Mouse (Mus musculus) midbrain, embryonic 13.5 days (tissue): ENCODE results near the gene Igsf9. TPM values are rescaled to one million over a fixed set of nuclear protein-coding genes. Genes with fewer than 3 reads are reported as not detected.

Experiments
- ATAC-seq: fragments of 200-750 bp; cut with Nextera tagmentation; 2 replicates; pipeline ENCODE4 v1.8.0; 2017; ENCODE audit warnings: mild to moderate bottlenecking, moderate TSS enrichment, moderate library complexity
- H3K27ac ChIP-seq: fragments of 300-500 bp; sonication (generic); 2 replicates; pipeline ENCODE4 v1.5.1; 2015; ENCODE audit warnings: inconsistent platforms, mild to moderate bottlenecking, moderate library complexity
- H3K27me3 ChIP-seq: fragments of 300-500 bp; sonication (generic); 2 replicates; pipeline ENCODE4 v1.6.1; 2015; ENCODE audit warnings: mild to moderate bottlenecking, inconsistent platforms
- H3K36me3 ChIP-seq: fragments of 300-500 bp; sonication (generic); 2 replicates; pipeline ENCODE4 v1.6.1; 2015; ENCODE audit warnings: mild to moderate bottlenecking, inconsistent platforms
- H3K4me1 ChIP-seq: fragments of 300-500 bp; sonication (generic); replicated peaks from 2 replicates; pipeline ENCODE4 v1.6.1; 2015; ENCODE audit warnings: inconsistent platforms
- H3K4me2 ChIP-seq: fragments of 300-500 bp; sonication (generic); replicated peaks from 2 replicates; pipeline ENCODE4 v1.6.1; 2015; ENCODE audit warnings: moderate library complexity, mild to moderate bottlenecking, inconsistent platforms
- H3K4me3 ChIP-seq: fragments of 300-500 bp; sonication (generic); replicated peaks from 2 replicates; pipeline ENCODE4 v1.5.1; 2015; ENCODE audit warnings: mild to moderate bottlenecking, inconsistent platforms
- H3K9ac ChIP-seq: fragments of 300-500 bp; sonication (generic); replicated peaks from 2 replicates; pipeline ENCODE4 v1.6.1; 2015; ENCODE audit warnings: mild to moderate bottlenecking, inconsistent platforms
- H3K9me3 ChIP-seq: fragments of 300-500 bp; sonication (generic); 2 replicates; pipeline ENCODE4 v1.6.1; 2016; ENCODE audit warnings: mild to moderate bottlenecking, inconsistent platforms
- WGBS: fragments of 180-500 bp; shearing (Covaris S2); methylation state at CpG from one replicate; pipeline ENCODE4 v1.1.7; 2015; 5-methylcytosine and 5-hydroxymethylcytosine counted together
- polyA plus RNA-seq: library from polyadenylated mRNA; unstranded; fragments of >200 nt; fragmentation: Nextera tagmentation; extraction: Ambion mirVana; gene quantifications from 2 replicates; pipeline ENCODE4 v1.2.1, GENCODE M21; 2015

The Igsf9 gene
- polyA plus RNA-seq, 1 experiment from 2014 or later, result 94.9 TPM

DNA sequence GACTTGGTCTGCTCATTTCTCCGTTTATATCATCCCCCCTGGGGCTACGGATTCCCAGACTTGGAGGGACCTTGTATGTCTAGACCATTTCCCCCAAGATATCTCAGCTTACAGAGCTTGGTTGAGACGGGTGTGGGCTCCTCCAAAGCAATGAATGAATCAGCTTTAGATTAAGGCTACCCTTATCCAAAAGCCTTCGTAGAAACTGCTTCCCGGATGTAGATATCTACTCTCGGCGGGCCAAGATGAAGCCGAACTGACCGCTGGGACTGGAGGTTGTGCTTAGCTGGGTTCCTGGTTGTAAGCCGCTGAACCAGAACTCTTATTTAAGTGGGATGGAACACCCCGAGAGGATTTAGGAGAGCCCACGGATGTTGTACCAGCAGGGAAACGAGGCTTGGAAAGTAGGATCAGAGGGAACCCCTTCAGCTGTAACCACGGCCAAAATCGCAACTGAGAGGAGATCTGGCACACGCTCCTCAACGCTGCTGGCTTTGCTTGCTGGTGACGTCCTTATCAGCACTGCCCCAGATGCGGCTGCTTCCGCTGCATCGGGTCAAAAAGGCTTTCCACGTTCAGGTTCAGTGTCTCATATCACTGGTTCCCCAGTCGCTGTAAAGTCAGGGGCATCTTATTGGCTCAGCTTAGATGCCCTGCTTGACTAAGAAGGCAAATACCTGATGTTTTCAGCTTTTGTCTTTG lies 44.9 kb downstream of the Igsf9 start:
- Histone ChIP-seq H3K36me3 (no peaks in the 10 kb centered on the region), H3K4me1 (peaks cover 26% of the 10 kb centered on the region), H3K4me3 (no peak overlapping the region), H3K9ac (no peak overlapping the region), H3K27me3 (peaks cover 2% of the 10 kb centered on the region; the same call in 1 of the 2 replicates), H3K27ac (no peak overlapping the region), H3K9me3 (no peaks in the 10 kb centered on the region), H3K4me2 (no peak overlapping the region)
- no peak for ATAC-seq
- WGBS, result 70% methylated on average over 23 of the region's 23 CpGs

DNA sequence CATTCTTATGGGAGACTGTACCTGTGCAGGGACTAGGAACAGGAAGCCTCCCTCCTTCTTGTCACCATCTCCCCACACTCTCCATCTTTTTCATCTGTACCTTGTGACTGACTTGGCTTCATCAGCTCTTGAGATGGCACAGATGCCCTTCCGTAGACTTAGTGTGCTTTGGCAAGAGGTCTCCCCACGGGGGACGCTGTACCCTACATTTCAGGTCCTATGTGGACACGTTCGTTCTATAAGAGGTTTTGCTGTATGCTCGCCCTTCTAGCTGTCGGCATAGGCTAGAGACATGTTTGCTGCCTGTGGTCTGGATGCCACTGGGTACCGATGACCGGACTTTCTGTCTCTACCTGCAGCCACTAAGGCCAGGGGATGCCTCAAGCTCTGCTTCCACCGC lies 45.8 kb downstream of the Igsf9 start:
- Histone ChIP-seq H3K9ac (no peak overlapping the region), H3K4me2 (no peak overlapping the region), H3K36me3 (no peaks in the 10 kb centered on the region), H3K27me3 (peaks cover 5% of the 10 kb centered on the region; the same call in 1 of the 2 replicates), H3K4me3 (no peak overlapping the region), H3K9me3 (no peaks in the 10 kb centered on the region), H3K4me1 (peaks cover 35% of the 10 kb centered on the region), H3K27ac (no peak overlapping the region)
- WGBS, result 93% methylated on average over 10 of the region's 10 CpGs
- ATAC-seq, result no peak

DNA sequence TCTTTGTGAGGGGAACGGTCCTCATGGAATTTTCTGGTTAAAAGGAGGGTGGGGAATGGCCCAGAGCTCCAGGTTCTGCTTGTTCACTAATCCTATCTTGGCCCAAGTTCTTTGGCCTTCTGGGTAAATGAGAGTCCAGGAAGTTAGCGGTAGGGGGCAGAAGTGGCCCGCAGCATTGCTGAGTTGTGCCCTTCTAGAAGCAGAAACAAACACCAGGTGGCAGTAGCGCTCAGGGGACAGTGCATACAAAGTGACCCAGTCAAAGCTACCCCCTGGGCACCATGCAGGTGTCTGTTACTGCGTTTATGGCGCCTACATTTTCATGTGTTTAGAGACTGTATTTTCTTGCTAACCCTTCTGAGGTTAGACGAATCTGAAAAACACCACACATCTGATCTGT lies 47.1 kb downstream of the Igsf9 start:
- H3K4me2 ChIP-seq, result no peak overlapping the region
- H3K9me3 ChIP-seq, result no peaks in the 10 kb centered on the region
- peaks cover 42% of the 10 kb centered on the region for H3K4me1 ChIP-seq
- H3K36me3 ChIP-seq, result no peaks in the 10 kb centered on the region
- H3K4me3 ChIP-seq, result no peak overlapping the region
- ATAC-seq, result peak; percentile 64; the same call in 1 of the 2 replicates
- peaks cover 5% of the 10 kb centered on the region; the same call in 1 of the 2 replicates for H3K27me3 ChIP-seq
- H3K9ac ChIP-seq, result no peak overlapping the region
- WGBS, result 7% methylated on average over 7 of the region's 7 CpGs
- no peak overlapping the region for H3K27ac ChIP-seq

DNA sequence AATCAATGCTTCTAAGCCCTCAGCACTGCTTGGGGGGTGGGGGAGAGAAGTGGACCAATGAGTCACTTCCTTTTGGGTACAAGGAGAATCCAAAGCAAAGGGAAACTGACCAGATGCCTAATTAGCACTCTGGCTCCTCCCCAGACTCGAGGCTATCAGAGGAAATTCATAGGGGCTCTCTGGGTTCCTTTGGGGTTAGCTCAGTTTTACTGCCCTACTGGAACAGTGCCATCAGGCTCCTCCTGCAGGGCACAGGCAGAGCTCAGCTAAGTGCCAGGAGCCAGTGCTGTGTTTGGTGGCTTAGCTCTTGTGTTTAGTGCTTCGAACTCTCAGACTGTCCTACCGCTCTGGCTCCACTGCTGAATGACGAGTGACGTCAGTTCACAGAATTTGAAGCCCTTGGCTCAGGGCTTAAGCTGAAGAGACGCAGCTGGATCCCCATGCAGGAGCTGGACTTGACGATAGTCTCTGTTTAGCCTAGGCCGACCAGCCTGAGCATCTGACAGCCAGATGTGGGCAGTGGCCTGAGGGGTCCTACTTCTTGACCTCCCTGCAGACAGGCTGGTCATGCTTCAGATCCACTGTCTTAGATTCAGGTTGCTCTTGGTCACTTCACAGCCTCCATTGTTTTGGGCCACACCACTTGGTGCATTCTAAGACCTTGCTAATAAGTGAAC lies 49.1 kb downstream of the Igsf9 start:
- no peak overlapping the region for H3K27ac ChIP-seq
- H3K4me2 ChIP-seq, result no peak overlapping the region
- no peaks in the 10 kb centered on the region for H3K36me3 ChIP-seq
- H3K27me3 ChIP-seq, result peaks cover 10% of the 10 kb centered on the region; the same call in 1 of the 2 replicates
- ATAC-seq, result 0 out of 2 replicates have a peak, but pooled peaks have one; percentile 11
- peaks cover 35% of the 10 kb centered on the region for H3K4me1 ChIP-seq
- H3K4me3 ChIP-seq, result no peak overlapping the region
- no peaks in the 10 kb centered on the region for H3K9me3 ChIP-seq
- H3K9ac ChIP-seq, result no peak overlapping the region
- 39% methylated on average over 8 of the region's 8 CpGs for WGBS

DNA sequence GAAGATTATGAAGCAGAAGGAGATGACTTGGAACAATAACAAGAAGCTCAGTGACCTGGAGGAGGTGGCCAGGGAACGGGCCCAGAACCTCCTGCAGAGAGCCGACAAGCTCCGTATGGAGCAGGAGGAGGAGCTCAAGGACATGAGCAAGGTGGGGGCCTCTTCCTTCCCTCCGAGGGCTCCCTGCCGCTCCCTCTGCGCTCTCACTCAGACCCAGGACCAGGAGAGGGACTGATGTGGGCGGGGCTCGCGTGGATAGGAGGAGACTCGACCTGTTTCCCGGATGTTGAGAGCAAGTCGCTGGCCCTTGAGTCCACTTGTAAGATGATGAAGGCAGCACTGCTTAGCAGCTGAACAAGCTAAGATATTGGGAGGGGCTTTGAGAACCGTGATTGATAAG lies 51.0 kb downstream of the Igsf9 start:
- Histone ChIP-seq H3K27ac (no peak overlapping the region), H3K27me3 (peaks cover 10% of the 10 kb centered on the region; the same call in 1 of the 2 replicates), H3K4me3 (peak overlapping the region; percentile 21), H3K9ac (peak overlapping the region; percentile 33; the same call in 1 of the 2 replicates), H3K36me3 (no peaks in the 10 kb centered on the region), H3K4me1 (peaks cover 35% of the 10 kb centered on the region), H3K9me3 (no peaks in the 10 kb centered on the region), H3K4me2 (peak overlapping the region; percentile 49)
- ATAC-seq, result peak; percentile 75
- WGBS, result 2% methylated on average over 13 of the region's 13 CpGs

DNA sequence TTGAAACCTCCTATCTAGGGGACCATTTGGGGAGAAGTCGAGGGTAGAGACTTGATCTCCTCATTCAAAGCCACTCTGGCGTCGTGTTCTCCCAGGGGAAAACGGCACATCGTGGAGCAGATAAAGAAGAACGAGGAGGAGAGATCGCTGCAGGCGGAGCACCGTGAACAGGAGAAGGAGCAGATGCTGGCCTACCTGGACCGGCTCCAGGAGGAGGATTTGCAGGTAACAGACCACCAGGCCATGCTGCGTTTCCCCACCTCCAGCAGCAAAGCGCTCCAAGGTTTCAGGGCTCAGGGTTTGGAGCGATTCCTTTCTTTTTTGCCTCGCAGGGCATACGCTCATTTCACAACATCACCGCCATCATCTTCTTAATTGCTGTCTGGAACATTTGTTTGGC lies 53.5 kb downstream of the Igsf9 start:
- Histone ChIP-seq H3K27ac (no peak overlapping the region), H3K4me2 (no peak overlapping the region), H3K9ac (no peak overlapping the region), H3K9me3 (no peaks in the 10 kb centered on the region), H3K27me3 (peaks cover 8% of the 10 kb centered on the region; the same call in 1 of the 2 replicates), H3K36me3 (no peaks in the 10 kb centered on the region), H3K4me1 (peaks cover 35% of the 10 kb centered on the region), H3K4me3 (no peak overlapping the region)
- ATAC-seq, result no peak
- WGBS, result 86% methylated on average over 16 of the region's 16 CpGs

DNA sequence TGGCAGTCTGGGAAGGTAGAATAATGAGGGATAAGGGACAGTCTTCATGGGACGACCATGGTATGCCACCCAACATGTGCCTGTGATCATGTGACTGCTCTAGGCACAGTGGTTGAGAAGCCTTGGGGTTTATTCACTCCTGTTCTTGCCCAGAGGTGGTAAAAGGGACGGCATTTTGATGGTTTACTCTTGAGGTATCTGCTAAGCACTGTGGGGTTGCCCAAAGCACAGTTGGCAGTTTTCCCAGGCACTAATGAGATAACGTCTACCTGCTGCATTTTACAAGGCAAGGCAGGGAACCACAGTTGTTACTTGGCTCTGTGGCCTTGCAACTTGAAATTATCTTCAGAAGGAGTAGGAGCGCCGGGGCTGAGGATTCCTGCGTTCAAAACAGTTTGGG lies 58.2 kb downstream of the Igsf9 start:
- Histone ChIP-seq H3K9me3 (no peaks in the 10 kb centered on the region), H3K4me1 (peaks cover 12% of the 10 kb centered on the region), H3K27ac (no peak overlapping the region; the same call in 1 of the 2 replicates), H3K36me3 (no peaks in the 10 kb centered on the region), H3K9ac (no peak overlapping the region), H3K27me3 (no peaks in the 10 kb centered on the region), H3K4me3 (no peak overlapping the region), H3K4me2 (no peak overlapping the region)
- ATAC-seq, result peak; percentile 49
- WGBS, result 62% methylated on average over 6 of the region's 6 CpGs

DNA sequence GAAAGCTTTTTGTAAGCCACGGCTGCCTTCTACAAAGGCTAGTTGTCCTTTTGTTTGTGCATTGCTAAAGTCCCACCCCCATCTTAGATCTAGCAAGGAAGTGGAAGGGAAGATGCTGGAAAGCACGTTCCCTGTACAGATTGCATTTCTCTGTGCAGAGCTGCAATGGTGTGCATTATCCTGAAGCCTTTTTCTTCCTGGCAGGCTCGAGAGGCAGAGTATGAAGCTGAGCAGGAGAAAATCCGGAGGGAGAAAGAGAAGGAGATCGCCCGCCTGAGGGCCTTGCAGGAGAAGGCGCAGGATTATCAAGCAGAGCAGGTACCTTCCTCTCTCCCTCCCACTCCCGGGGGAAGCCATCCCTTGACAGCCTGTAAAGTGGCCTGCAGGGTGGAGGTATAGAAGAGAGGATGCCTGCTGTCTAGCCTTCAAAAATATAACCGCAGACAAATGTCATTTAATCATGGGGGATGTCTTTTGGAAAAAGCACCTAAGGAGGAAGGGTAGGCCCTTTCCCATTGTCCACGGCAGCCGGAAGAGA lies 58.8 kb downstream of the Igsf9 start:
- Histone ChIP-seq H3K4me3 (no peak overlapping the region), H3K4me2 (no peak overlapping the region), H3K27me3 (no peaks in the 10 kb centered on the region), H3K9me3 (no peaks in the 10 kb centered on the region), H3K27ac (peak overlapping the region; percentile 48; the same call in 1 of the 2 replicates), H3K36me3 (no peaks in the 10 kb centered on the region), H3K9ac (no peak overlapping the region), H3K4me1 (peaks cover 12% of the 10 kb centered on the region)
- 40% methylated on average over 11 of the region's 11 CpGs for WGBS
- 0 out of 2 replicates have a peak, but pooled peaks have one; percentile 25 for ATAC-seq

DNA sequence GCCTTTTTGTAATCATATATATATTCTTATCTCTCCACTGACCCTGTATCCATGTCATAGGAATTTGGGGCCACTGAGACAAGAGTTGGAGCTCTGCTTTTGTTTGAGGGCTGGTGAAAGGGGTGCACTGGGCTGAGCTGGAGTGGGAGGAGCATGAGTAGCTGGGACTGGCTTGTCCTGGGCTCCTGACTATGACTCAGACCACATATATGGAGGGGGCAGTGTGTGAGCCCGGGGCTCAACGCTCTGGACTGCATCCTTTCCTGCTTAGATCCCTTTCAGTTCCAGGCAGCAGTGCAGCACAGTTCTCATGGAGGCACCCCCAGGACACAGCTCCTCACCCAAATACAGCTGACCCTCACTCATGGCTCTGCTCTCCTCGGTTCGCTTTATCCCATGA lies 64.5 kb downstream of the Igsf9 start:
- no peak overlapping the region for H3K4me2 ChIP-seq
- no peaks in the 10 kb centered on the region for H3K36me3 ChIP-seq
- H3K4me1 ChIP-seq, result peaks cover 19% of the 10 kb centered on the region
- H3K27me3 ChIP-seq, result peaks cover 4% of the 10 kb centered on the region; the same call in 1 of the 2 replicates
- WGBS, result 86% methylated on average over 4 of the region's 4 CpGs
- H3K27ac ChIP-seq, result no peak overlapping the region
- H3K9me3 ChIP-seq, result no peaks in the 10 kb centered on the region
- H3K9ac ChIP-seq, result no peak overlapping the region
- ATAC-seq, result no peak
- H3K4me3 ChIP-seq, result no peak overlapping the region

Other genes starting within 250 kb of the Igsf9 start
- not detected in 2 replicates for gene Atp1a4, start 223.4 kb upstream of the Igsf9 start, polyA plus RNA-seq
- 90.3 and 112 TPM in 2 replicates for gene Igsf8, start 220.1 kb upstream of the Igsf9 start, polyA plus RNA-seq
- gene Atp1a2, start 183.7 kb upstream of the Igsf9 start, polyA plus RNA-seq, result 25.3 and 25.8 TPM in 2 replicates
- gene Kcnj9, start 152.5 kb upstream of the Igsf9 start, polyA plus RNA-seq, result 3.6 and 3.9 TPM in 2 replicates
- gene Kcnj10, start 140.6 kb upstream of the Igsf9 start, polyA plus RNA-seq, result 0.98 TPM in 2 replicates
- 4.9 and 5.7 TPM in 2 replicates for gene Pigm, start 105.2 kb upstream of the Igsf9 start, polyA plus RNA-seq
- gene Slamf9, start 6.4 kb upstream of the Igsf9 start, polyA plus RNA-seq, result 0.31 TPM in 1 of 2 replicates, not detected in the other
- 44.0 and 49.9 TPM in 2 replicates for gene Tagln2, start 18.3 kb downstream of the Igsf9 start, polyA plus RNA-seq
- 1.9 and 2.0 TPM in 2 replicates for gene Cfap45, start 39.0 kb downstream of the Igsf9 start, polyA plus RNA-seq
- 0.20 TPM in 1 of 2 replicates, not detected in the other for gene Vsig8, start 74.2 kb downstream of the Igsf9 start, polyA plus RNA-seq
- gene Slamf8, start 108.8 kb downstream of the Igsf9 start, polyA plus RNA-seq, result not detected in 2 replicates
- not detected in 2 replicates for gene Fcrl6, start 120.8 kb downstream of the Igsf9 start, polyA plus RNA-seq
- 6.2 and 6.3 TPM in 2 replicates for gene Dusp23, start 151.2 kb downstream of the Igsf9 start, polyA plus RNA-seq
- gene Crp, start 216.3 kb downstream of the Igsf9 start, polyA plus RNA-seq, result not detected in 2 replicates